Mouse (Mus musculus) adrenal gland, adult 18-20 months (tissue): ENCODE results near the gene Btd. TPM values are rescaled to one million over a fixed set of nuclear protein-coding genes. Genes with fewer than 3 reads are reported as not detected.

Experiments used
- DNase-seq, 2 experiments: peaks; one replicate each; pipeline ENCODE4 v3.0.0; 2021 to 2022; ENCODE audit warnings: low spot score in 2 of 2
- total RNA-seq, 2 experiments: library from RNA; stranded (reverse); gene quantifications; 1 replicate in 1 of 2; 2 replicates in 1 of 2; pipeline ENCODE4 v1.2.3; 2021

Btd gene
- total RNA-seq, 2 experiments from 2014 or later, result 41.3 to 57.0 TPM

DNA sequence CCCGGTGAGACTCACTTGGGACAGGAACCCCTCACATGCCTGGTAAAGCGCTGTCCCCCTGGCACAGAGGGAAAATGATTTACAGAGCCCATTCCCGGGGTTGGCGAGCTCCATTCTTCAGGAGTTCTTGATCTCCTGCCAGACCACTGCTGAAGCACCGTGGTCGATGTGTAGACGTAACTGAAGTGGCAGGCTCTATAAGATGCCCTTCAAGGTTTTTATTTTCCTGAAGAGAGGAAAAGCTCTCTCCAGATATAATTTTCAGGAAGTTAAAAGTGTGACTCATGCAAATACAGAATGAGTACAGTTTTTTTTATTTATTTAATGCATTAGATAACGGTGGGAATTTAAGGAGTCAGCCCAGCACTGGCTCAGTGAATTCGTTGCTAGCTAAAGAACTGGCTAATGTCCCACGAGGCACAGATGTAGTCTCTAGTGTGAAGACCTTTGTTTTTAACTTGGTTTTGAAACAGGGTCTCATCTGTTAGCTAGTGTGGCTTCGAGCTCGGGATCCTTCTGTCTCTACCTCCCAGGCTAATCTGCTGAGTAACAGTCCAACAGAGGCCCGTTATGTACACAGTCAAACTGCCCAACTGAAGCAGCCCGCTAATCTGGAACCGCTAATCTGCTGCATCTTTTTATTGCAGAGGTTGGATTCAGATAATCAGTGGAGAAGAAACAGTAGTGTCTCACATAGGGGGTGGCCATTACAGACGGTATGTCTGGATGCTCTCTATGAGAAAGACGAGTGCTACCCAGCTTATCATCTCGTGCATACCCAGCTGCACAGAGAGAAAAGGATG, 23.5 kb downstream of the Btd start:
- no peak for DNase-seq

- DNase-seq, result no peak
Observed at GRCm38 (mm10) chr14:31664903-31665565, 24.2 kb downstream of the Btd start.

DNA sequence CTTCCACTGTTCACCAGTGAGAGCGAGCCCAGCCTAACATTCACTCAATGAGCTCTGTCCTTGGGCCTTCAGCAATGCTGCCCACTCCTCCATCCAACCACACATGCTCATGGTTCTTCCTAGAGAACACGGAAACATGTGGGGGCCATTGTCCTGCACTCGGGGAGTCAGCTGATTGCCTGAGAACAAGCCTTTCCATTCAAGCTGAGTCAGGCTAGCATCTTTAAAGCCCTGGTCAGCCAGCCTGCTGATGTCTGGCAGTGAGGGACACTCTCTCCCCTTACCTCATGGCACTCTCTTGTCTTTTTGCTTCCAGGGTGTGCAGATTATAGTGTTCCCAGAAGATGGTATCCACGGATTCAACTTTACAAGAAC, 24.7 kb downstream of the Btd start:
- DNase-seq, result no peak

DNA sequence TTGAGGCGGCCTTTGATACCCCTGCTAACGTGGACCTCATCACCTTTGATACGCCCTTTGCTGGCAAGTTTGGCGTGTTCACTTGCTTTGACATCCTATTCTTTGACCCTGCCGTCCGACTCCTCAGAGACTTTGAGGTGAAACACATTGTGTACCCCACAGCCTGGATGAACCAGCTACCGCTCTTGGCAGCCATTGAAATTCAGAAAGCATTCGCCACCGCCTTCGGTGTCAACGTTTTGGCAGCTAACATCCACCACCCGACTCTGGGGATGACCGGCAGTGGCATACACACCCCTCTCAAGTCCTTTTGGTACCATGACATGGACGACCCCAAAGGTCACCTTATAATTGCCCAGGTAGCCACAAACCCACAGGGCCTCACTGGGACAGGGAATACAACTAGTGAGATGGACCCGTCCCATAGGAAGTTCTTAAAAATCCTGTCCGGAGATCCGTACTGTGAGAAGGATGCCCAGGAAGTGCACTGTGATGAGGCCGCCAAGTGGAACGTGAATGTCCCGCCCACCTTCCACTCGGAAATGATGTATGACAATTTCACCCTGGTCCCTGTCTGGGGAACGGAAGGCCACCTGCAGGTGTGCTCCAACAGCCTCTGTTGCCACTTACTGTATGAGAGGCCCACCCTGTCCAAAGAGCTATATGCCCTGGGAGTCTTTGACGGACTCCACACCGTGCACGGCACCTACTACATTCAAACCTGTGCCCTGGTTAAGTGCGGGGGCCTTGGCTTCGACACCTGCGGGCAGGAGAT, 26.3 kb downstream of the Btd start:
- no peak for DNase-seq

DNA sequence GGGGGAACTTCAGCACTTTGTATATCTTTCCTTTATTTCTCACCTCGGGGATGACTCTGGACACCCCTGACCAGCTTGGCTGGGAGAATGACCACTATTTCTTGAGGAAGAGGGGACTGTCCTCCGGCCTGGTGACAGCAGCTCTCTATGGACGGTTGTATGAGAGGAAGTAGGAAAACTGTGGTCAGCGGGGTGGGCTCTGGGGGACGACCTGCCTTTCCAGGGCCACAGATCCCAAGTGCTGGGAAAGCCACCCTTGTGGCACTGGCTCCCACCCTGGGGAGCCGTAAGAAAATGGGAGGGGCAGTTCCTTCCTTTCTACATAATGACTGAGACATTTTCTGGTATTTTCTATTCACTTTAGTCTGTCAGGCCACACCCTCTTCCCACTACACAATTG, 26.9 kb downstream of the Btd start:
- DNase-seq, result no peak

DNA sequence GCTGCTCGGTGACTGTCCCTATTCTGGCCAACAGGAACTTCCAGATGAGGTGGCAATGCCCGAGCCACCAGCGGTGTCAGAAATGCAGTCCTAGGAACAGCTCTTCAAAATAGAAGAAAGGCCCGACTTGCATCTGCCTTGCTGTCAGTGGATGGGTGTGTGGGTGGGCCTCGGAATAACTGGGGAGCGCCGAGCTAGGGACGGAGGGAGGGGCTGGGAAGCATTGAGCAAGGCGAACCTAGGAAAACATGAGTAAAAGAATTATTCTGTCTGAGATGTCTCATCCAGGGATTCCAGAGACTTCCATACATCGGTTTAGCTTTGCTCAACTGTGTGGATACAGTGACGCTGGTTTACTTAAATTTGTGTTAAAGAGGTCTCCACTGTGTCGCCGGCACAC, 27.5 kb downstream of the Btd start:
- DNase-seq, result no peak

- peak; percentile 65 to 78 for DNase-seq
Observed at GRCm38 (mm10) chr14:31669161-31669611, 28.4 kb downstream of the Btd start.

- no peak for DNase-seq
Observed at GRCm38 (mm10) chr14:31669642-31670490, 29.0 kb downstream of the Btd start.

DNA sequence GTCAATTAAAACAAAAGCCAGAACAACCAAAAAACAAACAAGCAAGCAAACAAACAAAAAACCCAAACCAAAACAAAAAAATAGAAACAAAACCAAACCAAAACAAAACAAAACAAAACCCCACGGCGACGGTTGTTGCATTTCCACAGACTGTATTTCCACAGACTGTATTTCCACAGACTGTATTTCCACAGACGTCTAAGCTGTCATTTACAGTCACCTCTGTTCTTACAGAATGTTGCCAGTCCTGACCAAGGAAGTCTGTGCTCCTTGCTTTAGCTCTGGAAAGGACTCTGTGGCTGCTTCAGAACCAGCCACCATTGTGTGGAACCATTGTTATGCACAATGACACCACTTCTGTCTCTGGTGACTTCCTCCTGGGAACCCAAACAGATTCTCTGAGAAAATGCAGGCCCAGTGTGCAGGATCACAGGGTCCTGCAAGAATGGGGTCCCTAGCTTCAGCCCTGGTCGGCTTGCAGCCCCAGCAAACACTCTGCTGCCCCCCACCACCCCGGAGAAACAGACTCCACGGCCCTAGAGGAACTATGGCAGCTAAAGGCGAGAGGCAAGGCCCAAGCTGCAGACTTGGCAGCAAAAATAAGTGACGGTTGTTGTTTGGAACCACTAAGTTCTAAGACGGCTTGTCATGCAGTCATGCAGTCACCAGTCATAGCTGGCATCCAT, 30.9 kb downstream of the Btd start:
- DNase-seq, result no peak

DNA sequence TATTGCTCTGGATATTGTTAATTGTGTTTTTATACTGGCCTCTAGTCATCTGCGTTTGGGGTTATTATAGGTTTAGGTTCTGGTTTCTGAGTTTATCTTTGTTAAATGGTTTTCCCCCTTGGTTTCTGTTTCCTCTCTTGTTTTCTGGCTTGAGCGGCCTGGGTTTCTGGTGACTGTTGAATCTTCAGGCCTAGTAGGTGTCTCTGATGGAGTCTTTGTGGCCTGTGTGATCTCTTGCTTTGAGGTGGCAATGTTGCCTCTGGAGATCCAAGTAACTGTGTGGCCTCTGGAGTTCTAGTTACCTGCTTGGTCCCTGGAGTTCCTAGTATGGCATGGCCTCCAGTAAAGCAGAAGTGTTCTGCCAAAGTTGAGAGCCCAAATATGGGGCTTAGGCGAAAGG, 39.8 kb downstream of the Btd start:
- no peak for DNase-seq

GRCm38 (mm10) chr14:31681291-31681690, 40.5 kb downstream of the Btd start:
- DNase-seq, result no peak

GRCm38 (mm10) chr14:31681931-31682555, 41.2 kb downstream of the Btd start:
- DNase-seq, result no peak

- DNase-seq, result no peak
Observed at GRCm38 (mm10) chr14:31683610-31684009, 42.8 kb downstream of the Btd start.

- no peak for DNase-seq
Observed at GRCm38 (mm10) chr14:31684343-31685040, 43.7 kb downstream of the Btd start.

- DNase-seq, result no peak
Observed at GRCm38 (mm10) chr14:31685680-31686079, 44.9 kb downstream of the Btd start.

DNA sequence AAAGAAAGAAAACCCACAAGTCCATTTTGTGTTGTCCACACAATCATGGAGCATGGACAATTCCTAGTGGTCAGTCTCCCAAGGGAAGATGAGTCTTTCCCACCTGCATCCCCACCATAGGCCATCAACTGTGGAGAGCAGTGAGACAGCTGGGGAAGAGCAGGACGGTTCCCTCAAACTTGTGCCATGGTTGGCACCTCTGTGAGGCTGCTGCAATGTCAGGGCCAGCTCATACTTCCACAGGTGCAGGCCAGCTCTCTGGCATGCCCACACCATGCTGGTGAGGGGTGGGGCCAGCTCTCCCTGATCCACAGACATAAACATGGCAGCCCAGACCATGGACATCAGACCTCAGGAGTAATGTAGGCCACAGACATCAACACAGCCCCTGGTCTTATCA, 45.4 kb downstream of the Btd start:
- DNase-seq, result no peak

GRCm38 (mm10) chr14:31692536-31692935, 51.7 kb downstream of the Btd start:
- DNase-seq, result no peak

GRCm38 (mm10) chr14:31696206-31696984, 55.6 kb downstream of the Btd start:
- DNase-seq, result no peak

DNA sequence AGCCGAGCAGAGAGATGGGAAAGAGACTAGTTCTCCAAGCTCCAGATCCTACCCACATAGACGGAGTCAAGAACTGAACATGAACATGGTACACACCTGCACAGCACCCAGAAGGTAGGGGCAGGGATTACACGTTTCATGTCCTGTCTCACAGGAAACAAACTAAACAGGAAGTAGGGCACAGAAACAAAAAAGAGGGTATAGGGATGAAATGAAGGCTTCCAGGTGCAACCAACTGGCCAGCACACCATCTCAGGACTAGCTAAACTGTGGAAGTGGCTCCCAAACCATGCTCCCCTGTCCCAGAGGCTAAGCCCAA, 56.1 kb downstream of the Btd start:
- DNase-seq, result no peak
